Mouse (Mus musculus): Measurements from ENCODE around the gene Ssh3. TPM values are rescaled to one million over a fixed set of nuclear protein-coding genes. Genes with fewer than 3 reads are reported as not detected.

Ssh3 gene
- polyA plus RNA-seq, 1 experiment from 2014 or later: 21.2 TPM

- Histone ChIP-seq H3K4me1 (ENCODE audit: control insufficient read depth, insufficient read depth, low read depth, low read length) (peaks cover 7% of the 10 kb centered on the region), H3K9ac (ENCODE audit: low read depth, low read length) (no peak overlapping the region), H3K4me2 (ENCODE audit: low read length) (no peak overlapping the region), H3K27me3 (replicated peaks; ENCODE audit: control insufficient read depth, insufficient read depth, low read length) (peaks cover 7% of the 10 kb centered on the region), H3K4me3 (ENCODE audit: low read length) (no peak overlapping the region), H3K9me3 (ENCODE audit: control insufficient read depth, low read length) (no peaks in the 10 kb centered on the region), H3K36me3 (ENCODE audit: control insufficient read depth, insufficient read depth, low read length) (no peaks in the 10 kb centered on the region), H3K27ac (ENCODE audit: low read depth, low read length) (no peak overlapping the region)
- ATAC-seq: no peak
- WGBS: 75% methylated on average over 5 of the region's 5 CpGs
Measured at GRCm38 (mm10) chr19:4227446-4227845, 41.5 kb downstream of the Ssh3 start.

GRCm38 (mm10) chr19:4226779-4227178, 42.2 kb downstream of the Ssh3 start:
- Histone ChIP-seq H3K4me2 (ENCODE audit: low read length) (no peak overlapping the region), H3K27me3 (replicated peaks; ENCODE audit: control insufficient read depth, insufficient read depth, low read length) (peaks cover 7% of the 10 kb centered on the region), H3K27ac (ENCODE audit: low read depth, low read length) (no peak overlapping the region), H3K4me3 (ENCODE audit: low read length) (no peak overlapping the region), H3K36me3 (ENCODE audit: control insufficient read depth, insufficient read depth, low read length) (no peaks in the 10 kb centered on the region), H3K9ac (ENCODE audit: low read depth, low read length) (no peak overlapping the region), H3K4me1 (ENCODE audit: control insufficient read depth, insufficient read depth, low read depth, low read length) (peaks cover 7% of the 10 kb centered on the region), H3K9me3 (ENCODE audit: control insufficient read depth, low read length) (no peaks in the 10 kb centered on the region)
- WGBS: 90% methylated on average over 7 of the region's 7 CpGs
- ATAC-seq: no peak

- Histone ChIP-seq H3K4me1 (ENCODE audit: control insufficient read depth, insufficient read depth, low read depth, low read length) (peaks cover 15% of the 10 kb centered on the region), H3K4me2 (ENCODE audit: low read length) (no peak overlapping the region), H3K27me3 (replicated peaks; ENCODE audit: control insufficient read depth, insufficient read depth, low read length) (peaks cover under 1% of the 10 kb centered on the region), H3K9me3 (ENCODE audit: control insufficient read depth, low read length) (no peaks in the 10 kb centered on the region), H3K36me3 (ENCODE audit: control insufficient read depth, insufficient read depth, low read length) (no peaks in the 10 kb centered on the region), H3K27ac (ENCODE audit: low read depth, low read length) (no peak overlapping the region), H3K9ac (ENCODE audit: low read depth, low read length) (no peak overlapping the region), H3K4me3 (ENCODE audit: low read length) (no peak overlapping the region)
- peak; percentile 70 for ATAC-seq
- 63% methylated on average over 11 of the region's 11 CpGs for WGBS
Measured at GRCm38 (mm10) chr19:4222165-4222564, 46.8 kb downstream of the Ssh3 start.

GRCm38 (mm10) chr19:4220957-4221743, 47.8 kb downstream of the Ssh3 start:
- 0 out of 2 replicates have a peak, but pooled peaks have one; percentile 31 for ATAC-seq
- WGBS: 44% methylated on average over 13 of the region's 14 CpGs

GRCm38 (mm10) chr19:4220416-4220815, 48.6 kb downstream of the Ssh3 start:
- H3K9ac ChIP-seq (ENCODE audit: low read depth, low read length): no peak overlapping the region; the same call in 1 of the 2 replicates
- H3K4me3 ChIP-seq (ENCODE audit: low read length): no peak overlapping the region
- no peak overlapping the region for H3K4me2 ChIP-seq (ENCODE audit: low read length)
- peaks cover 10% of the 10 kb centered on the region for H3K27me3 ChIP-seq (replicated peaks; ENCODE audit: control insufficient read depth, insufficient read depth, low read length)
- H3K9me3 ChIP-seq (ENCODE audit: control insufficient read depth, low read length): no peaks in the 10 kb centered on the region
- 53% methylated on average over 4 of the region's 4 CpGs for WGBS
- H3K27ac ChIP-seq (ENCODE audit: low read depth, low read length): peak overlapping the region; percentile 7; the same call in 1 of the 2 replicates
- no peaks in the 10 kb centered on the region for H3K36me3 ChIP-seq (ENCODE audit: control insufficient read depth, insufficient read depth, low read length)
- ATAC-seq: 0 out of 2 replicates have a peak, but pooled peaks have one; percentile 12
- H3K4me1 ChIP-seq (ENCODE audit: control insufficient read depth, insufficient read depth, low read depth, low read length): peaks cover 19% of the 10 kb centered on the region

More at GRCm38 (mm10) chr19:4220957-4221743, 47.8 kb downstream of the Ssh3 start:
- Histone ChIP-seq H3K4me1 (ENCODE audit: control insufficient read depth, insufficient read depth, low read depth, low read length) (peaks cover 17% of the 10 kb centered on the region), H3K27ac (ENCODE audit: low read depth, low read length) (peak overlapping the region; percentile 13; the same call in 1 of the 2 replicates), H3K9me3 (ENCODE audit: control insufficient read depth, low read length) (no peaks in the 10 kb centered on the region), H3K4me3 (ENCODE audit: low read length) (no peak overlapping the region), H3K9ac (ENCODE audit: low read depth, low read length) (no peak overlapping the region), H3K27me3 (replicated peaks; ENCODE audit: control insufficient read depth, insufficient read depth, low read length) (peaks cover 6% of the 10 kb centered on the region), H3K36me3 (ENCODE audit: control insufficient read depth, insufficient read depth, low read length) (no peaks in the 10 kb centered on the region), H3K4me2 (ENCODE audit: low read length) (no peak overlapping the region)

- H3K9me3 ChIP-seq (ENCODE audit: control insufficient read depth, low read length): no peaks in the 10 kb centered on the region
- WGBS: 71% methylated on average over 6 of the region's 6 CpGs
- peaks cover 10% of the 10 kb centered on the region for H3K27me3 ChIP-seq (replicated peaks; ENCODE audit: control insufficient read depth, insufficient read depth, low read length)
- H3K4me2 ChIP-seq (ENCODE audit: low read length): no peak overlapping the region
- no peak for ATAC-seq
- H3K4me1 ChIP-seq (ENCODE audit: control insufficient read depth, insufficient read depth, low read depth, low read length): peaks cover 24% of the 10 kb centered on the region
- no peak overlapping the region for H3K27ac ChIP-seq (ENCODE audit: low read depth, low read length)
- H3K9ac ChIP-seq (ENCODE audit: low read depth, low read length): no peak overlapping the region
- no peak overlapping the region for H3K4me3 ChIP-seq (ENCODE audit: low read length)
- no peaks in the 10 kb centered on the region for H3K36me3 ChIP-seq (ENCODE audit: control insufficient read depth, insufficient read depth, low read length)
Measured at GRCm38 (mm10) chr19:4219943-4220342, 49.0 kb downstream of the Ssh3 start.

GRCm38 (mm10) chr19:4218784-4219183, 50.2 kb downstream of the Ssh3 start:
- peaks cover 15% of the 10 kb centered on the region for H3K27me3 ChIP-seq (replicated peaks; ENCODE audit: control insufficient read depth, insufficient read depth, low read length)

GRCm38 (mm10) chr19:4218293-4218692, 50.7 kb downstream of the Ssh3 start:
- Histone ChIP-seq H3K36me3 (ENCODE audit: control insufficient read depth, insufficient read depth, low read length) (no peaks in the 10 kb centered on the region), H3K4me3 (ENCODE audit: low read length) (no peak overlapping the region), H3K27ac (ENCODE audit: low read depth, low read length) (no peak overlapping the region), H3K9ac (ENCODE audit: low read depth, low read length) (no peak overlapping the region), H3K27me3 (replicated peaks; ENCODE audit: control insufficient read depth, insufficient read depth, low read length) (peaks cover 18% of the 10 kb centered on the region), H3K9me3 (ENCODE audit: control insufficient read depth, low read length) (no peaks in the 10 kb centered on the region), H3K4me2 (ENCODE audit: low read length) (no peak overlapping the region), H3K4me1 (ENCODE audit: control insufficient read depth, insufficient read depth, low read depth, low read length) (peaks cover 36% of the 10 kb centered on the region)
- no peak for ATAC-seq
- WGBS: 95% methylated on average over 11 of the region's 11 CpGs

More at GRCm38 (mm10) chr19:4218784-4219183, 50.2 kb downstream of the Ssh3 start:
- Histone ChIP-seq H3K27ac (ENCODE audit: low read depth, low read length) (no peak overlapping the region), H3K9me3 (ENCODE audit: control insufficient read depth, low read length) (no peaks in the 10 kb centered on the region), H3K4me1 (ENCODE audit: control insufficient read depth, insufficient read depth, low read depth, low read length) (peaks cover 35% of the 10 kb centered on the region), H3K4me2 (ENCODE audit: low read length) (no peak overlapping the region), H3K36me3 (ENCODE audit: control insufficient read depth, insufficient read depth, low read length) (no peaks in the 10 kb centered on the region), H3K9ac (ENCODE audit: low read depth, low read length) (no peak overlapping the region), H3K4me3 (ENCODE audit: low read length) (no peak overlapping the region)
- ATAC-seq: no peak
- WGBS: 81% methylated on average over 1 of the region's 1 CpGs

GRCm38 (mm10) chr19:4217855-4218254, 51.1 kb downstream of the Ssh3 start:
- Histone ChIP-seq H3K27me3 (replicated peaks; ENCODE audit: control insufficient read depth, insufficient read depth, low read length) (peaks cover 19% of the 10 kb centered on the region), H3K9me3 (ENCODE audit: control insufficient read depth, low read length) (no peaks in the 10 kb centered on the region), H3K9ac (ENCODE audit: low read depth, low read length) (no peak overlapping the region), H3K36me3 (ENCODE audit: control insufficient read depth, insufficient read depth, low read length) (no peaks in the 10 kb centered on the region), H3K4me1 (ENCODE audit: control insufficient read depth, insufficient read depth, low read depth, low read length) (peaks cover 36% of the 10 kb centered on the region), H3K27ac (ENCODE audit: low read depth, low read length) (no peak overlapping the region), H3K4me2 (ENCODE audit: low read length) (no peak overlapping the region), H3K4me3 (ENCODE audit: low read length) (no peak overlapping the region)
- WGBS: 46% methylated on average over 3 of the region's 3 CpGs
- ATAC-seq: no peak

Data from hindbrain, embryonic 16.5 days (tissue).